Mouse (Mus musculus): Measurements from ENCODE around the gene Tdpoz1.
"Not testable (repeated sequence)": the region's sequence is repeated elsewhere in the genome, so short reads cannot be mapped to it uniquely, and the experiment has no call there.

The Tdpoz1 gene

DNA sequence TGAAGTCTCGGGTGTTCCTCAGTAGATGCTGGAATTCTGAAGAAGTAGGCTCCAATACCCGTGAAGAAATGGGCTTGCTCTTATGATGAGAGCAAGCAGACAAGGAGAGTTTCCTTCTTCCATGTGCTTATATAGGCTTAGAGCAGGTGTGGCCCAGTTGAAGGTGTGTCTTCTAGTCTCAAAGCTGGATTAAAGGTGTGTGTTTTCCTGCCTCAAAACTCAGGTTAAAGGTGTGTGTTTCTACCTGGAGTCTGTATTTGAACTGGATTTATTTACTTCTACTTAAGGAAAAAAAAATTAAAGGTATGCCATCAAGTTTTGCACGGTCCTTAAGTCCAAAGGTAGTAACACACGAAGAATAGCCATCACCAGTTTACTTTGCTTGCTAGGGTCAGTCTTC is at the start of gene Tdpoz1:
Gene Tdpoz1, minus strand, starts transcription at position 101 of the 400 bp plus-strand sequence.
- not testable (repeated sequence) for DNase-seq

DNA sequence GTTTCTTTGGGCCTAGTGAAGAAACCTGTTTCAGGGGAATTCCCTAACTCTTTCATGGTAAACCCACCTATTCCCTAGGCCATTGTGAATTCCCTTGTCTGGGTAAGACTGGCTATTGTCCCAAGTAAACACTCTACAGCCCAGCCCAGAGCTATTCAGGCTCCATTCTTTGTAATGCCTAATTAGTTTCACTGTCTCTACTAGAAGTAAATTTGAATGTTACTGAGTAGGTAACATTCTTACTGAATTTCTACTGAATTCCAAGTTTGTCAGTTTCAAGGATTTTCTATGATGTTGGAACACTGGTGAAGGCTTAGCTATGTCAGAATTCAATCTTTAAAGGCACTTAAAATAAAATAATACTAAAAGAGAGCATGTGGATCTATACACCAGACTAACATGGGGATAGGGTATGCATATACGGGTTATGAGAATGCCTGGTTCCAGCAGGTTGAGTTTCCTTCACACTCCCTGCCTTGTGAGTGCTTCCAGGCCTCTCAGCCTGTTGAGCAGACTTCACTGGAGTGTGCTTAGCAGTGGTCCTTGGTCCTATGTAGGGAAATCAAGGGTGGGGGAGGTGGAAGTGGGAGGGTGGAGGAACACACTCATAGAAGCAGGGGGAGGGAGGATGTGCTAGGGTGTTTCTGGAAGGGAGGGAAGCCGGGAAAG is 33.0 kb upstream of the Tdpoz1 start:
- DNase-seq: not testable (repeated sequence)

DNA sequence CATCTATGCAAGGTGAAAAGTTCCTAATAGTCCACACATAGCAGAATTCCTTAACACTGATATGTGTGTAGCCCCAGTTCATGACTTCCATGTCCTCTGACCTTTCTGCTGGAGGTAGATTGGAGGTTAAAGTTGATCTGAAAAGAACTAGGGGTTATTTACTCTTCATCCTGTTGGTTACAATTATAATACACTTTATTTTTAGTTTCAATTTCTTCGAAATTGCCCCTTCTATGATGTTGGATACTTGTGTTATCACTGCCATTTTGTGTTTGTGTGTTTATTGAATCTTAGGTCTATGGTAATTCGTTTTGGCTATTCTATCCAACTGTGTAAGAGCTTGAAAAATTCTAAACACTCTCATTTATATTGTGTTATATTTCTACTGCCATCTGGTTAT is 16.9 kb upstream of the Tdpoz1 start, which contains the start of gene Gm37596:
Gene Gm37596, minus strand, starts transcription at position 101 of the 400 bp plus-strand sequence.
- DNase-seq: not testable (repeated sequence)

DNA sequence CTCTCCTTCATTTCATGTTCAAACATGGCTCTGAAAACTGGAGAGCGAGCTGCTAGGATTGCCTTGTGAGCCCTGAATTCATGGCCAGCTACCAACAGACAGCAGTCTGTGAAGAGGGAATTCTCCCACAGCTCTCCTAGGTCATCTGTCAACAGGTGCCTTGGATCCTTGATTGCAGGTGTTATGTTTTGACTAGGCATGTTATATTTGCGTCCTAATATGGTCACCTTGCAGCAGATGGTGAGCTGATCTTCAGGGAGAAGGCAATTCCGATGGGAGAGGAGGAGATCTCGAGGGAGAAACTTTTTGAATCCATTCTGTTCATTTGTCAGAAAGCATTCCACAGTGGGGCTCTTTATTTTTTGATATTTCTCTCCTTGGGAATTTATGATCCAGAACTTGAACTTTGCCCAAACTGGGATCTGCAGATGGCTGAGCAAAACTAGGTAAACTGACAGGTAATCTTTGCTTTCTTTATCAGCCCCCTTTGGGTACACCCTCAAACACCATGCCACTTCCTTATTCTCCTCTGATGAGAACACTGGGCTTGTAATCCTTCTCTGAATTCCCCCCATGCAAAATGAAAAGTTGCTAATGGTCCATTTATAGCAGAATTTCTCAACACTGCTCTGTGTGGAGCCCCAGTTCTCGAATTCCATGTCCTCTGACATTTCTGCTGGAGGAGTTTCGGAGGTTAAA is 5.2 kb downstream of the Tdpoz1 start:
- DNase-seq: not testable (repeated sequence)

DNA sequence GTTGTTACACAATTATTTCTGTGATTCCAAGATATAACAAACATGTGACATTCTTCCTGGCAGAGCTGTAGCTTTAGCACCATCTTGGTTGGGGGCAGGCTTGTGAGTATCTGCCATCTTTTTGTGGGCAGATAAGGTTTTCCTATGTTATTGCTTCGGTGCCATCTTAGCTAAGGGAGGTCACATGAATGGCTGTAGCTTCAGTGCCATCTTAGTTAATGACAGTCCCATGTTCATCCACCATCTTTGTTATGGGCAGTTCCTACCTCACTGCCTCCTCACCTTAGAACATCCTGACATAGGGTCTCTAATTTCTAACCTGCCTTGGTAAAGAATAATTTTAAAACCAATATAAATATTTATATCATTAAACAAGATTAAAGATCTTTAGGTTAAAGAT is 21.9 kb downstream of the Tdpoz1 start:
- no peak for DNase-seq

DNA sequence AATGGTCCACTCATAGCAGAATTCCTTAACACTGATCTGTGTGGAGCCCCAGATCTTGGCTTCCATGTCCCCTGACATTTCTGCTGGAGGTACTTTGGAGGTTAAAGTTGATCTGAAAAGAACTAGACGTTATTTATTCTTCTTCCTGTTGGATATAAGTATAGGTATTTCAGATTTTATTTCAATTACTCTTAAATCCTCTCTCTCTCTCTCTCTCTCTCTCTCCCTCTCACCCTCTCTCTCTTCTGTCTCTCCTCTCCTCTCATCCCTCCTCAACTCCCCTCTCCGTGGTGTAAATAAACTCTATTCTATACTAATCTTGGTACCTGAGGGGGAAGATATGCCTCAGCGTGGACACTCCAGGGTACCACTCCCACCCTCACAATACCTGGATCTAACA is 23.5 kb downstream of the Tdpoz1 start, which contains the start of gene Tdpoz2:
Gene Tdpoz2, minus strand, starts transcription at position 101 of the 400 bp plus-strand sequence.
- DNase-seq: no peak

DNA sequence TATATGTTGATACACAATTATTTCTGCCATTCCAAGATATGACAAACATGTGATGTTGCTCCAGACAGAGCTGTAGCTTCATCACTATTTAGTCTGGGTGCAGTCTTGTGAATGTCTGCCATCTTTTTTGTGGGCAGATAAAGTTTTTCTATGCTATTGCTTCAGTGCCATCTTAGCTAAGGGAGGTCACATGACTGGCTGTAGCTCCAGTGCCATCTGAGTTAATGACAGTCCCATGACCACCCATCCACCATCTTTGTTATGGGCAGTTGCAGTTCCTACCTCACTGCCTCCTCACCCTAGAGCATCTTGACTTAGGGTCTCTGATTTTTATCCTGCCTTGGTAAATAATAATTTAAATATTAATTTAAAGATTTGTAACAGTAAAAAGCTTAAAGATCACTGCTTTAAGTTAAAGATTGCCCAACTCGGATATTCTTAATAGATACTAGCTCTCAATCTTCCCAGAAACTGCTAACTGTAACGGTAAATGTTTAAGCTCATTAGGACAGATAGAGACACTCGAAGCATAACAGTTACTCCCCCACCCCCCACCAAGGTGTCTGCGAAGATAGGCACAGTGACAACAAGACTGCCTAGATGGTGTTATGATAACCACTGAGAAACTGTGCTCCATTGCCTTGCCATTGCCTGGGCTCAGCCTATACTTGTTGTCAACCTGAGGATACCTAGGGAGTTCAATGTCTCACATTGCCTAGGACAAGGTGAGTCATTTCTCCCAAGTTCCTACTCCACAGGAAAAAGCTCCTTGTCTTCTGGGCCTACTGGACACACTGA is 45.0 kb downstream of the Tdpoz1 start:
- DNase-seq: not testable (repeated sequence)
